Mouse (Mus musculus) bone marrow, adult 2 months (tissue): ENCODE data around the gene Wwc2. TPM values are rescaled to one million over a fixed set of nuclear protein-coding genes. Genes with fewer than 3 reads are reported as not detected.

Source experiments
- H3K27ac ChIP-seq: fragments of 200-500 bp; 2 replicates; pipeline ENCODE4 v1.5.1; 2012; ENCODE audit warnings: low read depth, mild to moderate bottlenecking, control low read depth, inconsistent platforms, low read length; ENCODE audit not compliant: control insufficient read depth, poor library complexity, insufficient read depth
- H3K4me1 ChIP-seq: fragments of 200-500 bp; 2 replicates; pipeline ENCODE4 v1.6.1; 2011; ENCODE audit warnings: low read length; ENCODE audit not compliant: control insufficient read depth, insufficient read depth
- H3K4me3 ChIP-seq: fragments of 200-500 bp; replicated peaks from 2 replicates; pipeline ENCODE3; 2011; ENCODE audit warnings: mild to moderate bottlenecking, low read depth, low read length, control low read depth; ENCODE audit not compliant: control insufficient read depth
- CTCF ChIP-seq: fragments of 200-500 bp; IDR thresholded peaks from 2 replicates; pipeline ENCODE4 v1.5.1; 2011; ENCODE audit warnings: low read length, control low read depth; ENCODE audit not compliant: control insufficient read depth, insufficient read depth
- POLR2A ChIP-seq: fragments of 200-500 bp; IDR thresholded peaks from 2 replicates; pipeline ENCODE4 v1.6.1; 2011; ENCODE audit warnings: low read depth, mild to moderate bottlenecking, control low read depth, low read length, borderline replicate concordance; ENCODE audit not compliant: control insufficient read depth
- WGBS: fragments of 180-500 bp; shearing (Covaris S2); methylation state at CpG from one replicate; pipeline ENCODE4 v1.1.7; 2018; 5-methylcytosine and 5-hydroxymethylcytosine counted together
- polyA plus RNA-seq: library from polyadenylated mRNA; stranded (reverse); fragments of >200 nt; gene quantifications from 2 replicates; pipeline ENCODE4 v1.2.4, GENCODE M21; 2011; ENCODE audit warnings: low replicate concordance; ENCODE audit not compliant: missing spikeins, insufficient read depth, insufficient read length

Wwc2 gene
- polyA plus RNA-seq, 1 experiment = 2.3 TPM

- WGBS = 88% methylated on average over 13 of the region's 13 CpGs
- Histone ChIP-seq H3K4me1 (no peaks in the 10 kb centered on the region; the same call in 1 of the 2 replicates), H3K4me3 (no peak overlapping the region), H3K27ac (no peak overlapping the region)
- TF ChIP-seq CTCF (no peak), POLR2A (no peak)
These were observed 99.1 kb downstream of the Wwc2 start for GRCm38 (mm10) chr8:47891641-47892040.

- Histone ChIP-seq H3K4me1 (no peaks in the 10 kb centered on the region; the same call in 1 of the 2 replicates), H3K27ac (no peak overlapping the region), H3K4me3 (no peak overlapping the region)
- TF ChIP-seq CTCF = no peak
- no peak for TF ChIP-seq POLR2A
- 83% methylated on average over 13 of the region's 13 CpGs for WGBS
These were observed 99.9 kb downstream of the Wwc2 start for GRCm38 (mm10) chr8:47890814-47891210.

- WGBS = 92% methylated on average over 23 of the region's 23 CpGs
- no peak overlapping the region for H3K27ac ChIP-seq
- no peak overlapping the region for H3K4me3 ChIP-seq
- no peak for TF ChIP-seq CTCF
- TF ChIP-seq POLR2A = no peak
- H3K4me1 ChIP-seq = no peaks in the 10 kb centered on the region; the same call in 1 of the 2 replicates
These were observed 100.5 kb downstream of the Wwc2 start for GRCm38 (mm10) chr8:47889936-47890813.

GRCm38 (mm10) chr8:47888841-47889570 lies 101.7 kb downstream of the Wwc2 start:
- no peak for TF ChIP-seq POLR2A
- TF ChIP-seq CTCF = no peak
- WGBS = 71% methylated on average over 11 of the region's 11 CpGs
- Histone ChIP-seq H3K4me1 (no peaks in the 10 kb centered on the region; the same call in 1 of the 2 replicates), H3K27ac (no peak overlapping the region), H3K4me3 (no peak overlapping the region)

GRCm38 (mm10) chr8:47884306-47884705 lies 106.4 kb downstream of the Wwc2 start:
- Histone ChIP-seq H3K27ac (no peak overlapping the region), H3K4me1 (no peaks in the 10 kb centered on the region), H3K4me3 (no peak overlapping the region)
- no peak for TF ChIP-seq POLR2A
- no peak for TF ChIP-seq CTCF
- WGBS = 86% methylated on average over 5 of the region's 5 CpGs

- Histone ChIP-seq H3K4me1 (no peaks in the 10 kb centered on the region), H3K27ac (no peak overlapping the region), H3K4me3 (no peak overlapping the region)
- TF ChIP-seq CTCF = no peak
- no peak for TF ChIP-seq POLR2A
- 79% methylated on average over 8 of the region's 8 CpGs for WGBS
These were observed 107.0 kb downstream of the Wwc2 start for GRCm38 (mm10) chr8:47883739-47884138.

- TF ChIP-seq CTCF = no peak
- TF ChIP-seq POLR2A = no peak
- Histone ChIP-seq H3K27ac (no peak overlapping the region), H3K4me1 (no peaks in the 10 kb centered on the region), H3K4me3 (no peak overlapping the region)
- 30% methylated on average over 3 of the region's 3 CpGs for WGBS
These were observed 112.2 kb downstream of the Wwc2 start for GRCm38 (mm10) chr8:47878516-47878915.

- H3K4me3 ChIP-seq = no peak overlapping the region
- TF ChIP-seq POLR2A (no peak), CTCF (no peak)
- no peak overlapping the region for H3K27ac ChIP-seq
- no peaks in the 10 kb centered on the region for H3K4me1 ChIP-seq
- WGBS = 87% methylated on average over 12 of the region's 12 CpGs
These were observed 114.9 kb downstream of the Wwc2 start for GRCm38 (mm10) chr8:47875865-47876264.
